ENCODE assay signal across 12 mouse cellular contexts in the genomic region with DNA sequence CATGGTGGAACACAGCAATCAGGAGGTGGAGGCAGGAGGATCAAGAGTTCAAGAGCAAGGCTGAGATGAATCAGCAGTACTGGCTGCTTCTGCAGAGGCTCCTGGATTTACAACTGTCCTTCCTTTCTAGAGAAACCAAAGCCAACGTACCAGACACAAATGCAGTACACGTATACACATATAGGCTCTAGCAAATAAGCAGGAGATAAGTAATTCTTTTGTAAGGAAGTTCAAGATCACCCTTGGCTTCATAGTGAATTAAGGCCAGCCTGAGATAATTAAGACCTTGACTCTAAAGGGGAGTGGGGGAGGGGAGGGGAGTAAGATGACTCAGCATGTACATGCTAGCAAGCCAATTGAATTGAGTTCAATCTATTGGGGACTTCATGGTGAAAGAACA. TPM values are rescaled to one million over a fixed set of nuclear protein-coding genes. Genes with fewer than 3 reads are reported as not detected.
A peak's percentile ranks its signal among the peaks of the same experiment; 100 is the strongest.
DNase-seq lines count a peak whose midpoint lies in the region; ATAC-seq lines count a peak whose summit lies in the region.
"Had no signal": no experiment of that assay in that cellular context is flagged by ENCODE, and none has a peak within 500 bp of the region (broad histone marks: within the 10 kb centered on the region; RNA-seq: fewer than 3 reads in every experiment).

No protein-coding gene starts in this region.

- ATAC-seq in megakaryocyte progenitor cell, adult 5-6 weeks (replicated peaks; ENCODE audit: poor library complexity) = peak; percentile 55; the same call in 1 of the 2 replicates

- peak; percentile 35 for DNase-seq in embryo, embryonic 10.5 days (ENCODE audit: low spot score)
- no peak for DNase-seq in embryo, embryonic 10 days (ENCODE audit: low spot score)
- peak; percentile 34 for DNase-seq in NIH3T3 (ENCODE audit: low read depth)
- DNase-seq in c-Kit-positive CD71-positive TER-119-positive erythroid progenitor cells, embryonic 14.5 days (ENCODE audit: low spot score) = peak; percentile 74
- DNase-seq in right cerebral cortex, adult 2 months (ENCODE audit: low spot score in 2 of 2) = no peak
- no peak for DNase-seq in thymus, postnatal 36 days
- no peak for DNase-seq in B cell, adult 2 months
- DNase-seq: cerebellum, postnatal 25 days; gastrocnemius, postnatal 25 days; heart, postnatal 14 days; thymus, adult 2 months had no signal

RNA-seq across cellular contexts. Expression of gene Ints6, which starts 9.5 kb away (rescaled TPM):
- 55.1 and 62.4 TPM in 2 replicates for total RNA-seq in megakaryocyte progenitor cell, adult 5-6 weeks (2015)
- 77.3 and 85.7 TPM in 2 replicates for total RNA-seq in megakaryocyte progenitor cell, adult 5-6 weeks (2017)

Comparison
In these comparisons a context has a peak if more than half of its experiments do, and no peak if none do; other contexts are left out.
1. DNase-seq: peak in embryo, embryonic 10.5 days (single experiment), NIH3T3 (single experiment) and c-Kit-positive CD71-positive TER-119-positive erythroid progenitor cells, embryonic 14.5 days (single experiment); none in embryo, embryonic 10 days (single experiment), right cerebral cortex, adult 2 months (0 of 2), thymus, postnatal 36 days (0 of 2) and B cell, adult 2 months (0 of 2).